Mouse (Mus musculus) kidney, adult 11 months (tissue): ENCODE data around the gene Ninl.

Experiments
- DNase-seq: peaks from one replicate; pipeline ENCODE4 v3.0.0; 2022

The Ninl gene

GRCm38 (mm10) chr2:150997618-150998017 lies 41.6 kb downstream of the Ninl start:
- DNase-seq = no peak

- no peak for DNase-seq
Measured at GRCm38 (mm10) chr2:150995324-150995723, 43.9 kb downstream of the Ninl start.

GRCm38 (mm10) chr2:150991050-150991449 lies 48.1 kb downstream of the Ninl start:
- no peak for DNase-seq

- DNase-seq = no peak
Measured at GRCm38 (mm10) chr2:150990506-150990905, 48.7 kb downstream of the Ninl start.

GRCm38 (mm10) chr2:150985359-150985758 lies 53.8 kb downstream of the Ninl start:
- no peak for DNase-seq

- DNase-seq = no peak
Measured at GRCm38 (mm10) chr2:150982051-150982450, 57.1 kb downstream of the Ninl start.

- no peak for DNase-seq
Measured at GRCm38 (mm10) chr2:150981524-150981923, 57.7 kb downstream of the Ninl start.

GRCm38 (mm10) chr2:150979861-150980620 lies 59.1 kb downstream of the Ninl start:
- no peak for DNase-seq

- no peak for DNase-seq
Measured at GRCm38 (mm10) chr2:150978791-150979190, 60.4 kb downstream of the Ninl start.

GRCm38 (mm10) chr2:150977676-150978075 lies 61.5 kb downstream of the Ninl start:
- DNase-seq = no peak

- no peak for DNase-seq
Measured at GRCm38 (mm10) chr2:150976871-150977270, 62.3 kb downstream of the Ninl start.

GRCm38 (mm10) chr2:150973401-150974115 lies 65.6 kb downstream of the Ninl start:
- no peak for DNase-seq

- no peak for DNase-seq
Measured at GRCm38 (mm10) chr2:150972681-150973080, 66.5 kb downstream of the Ninl start.

- no peak for DNase-seq
Measured at GRCm38 (mm10) chr2:150971856-150972255, 67.3 kb downstream of the Ninl start.

- DNase-seq = no peak
Measured at GRCm38 (mm10) chr2:150969231-150969630, 70.0 kb downstream of the Ninl start.

GRCm38 (mm10) chr2:150967491-150967890 lies 71.7 kb downstream of the Ninl start:
- no peak for DNase-seq

GRCm38 (mm10) chr2:150965951-150966350 lies 73.2 kb downstream of the Ninl start:
- DNase-seq = no peak

GRCm38 (mm10) chr2:150964641-150965040 lies 74.5 kb downstream of the Ninl start:
- DNase-seq = no peak

- no peak for DNase-seq
Measured at GRCm38 (mm10) chr2:150963246-150963645, 75.9 kb downstream of the Ninl start.

- DNase-seq = no peak
Measured at GRCm38 (mm10) chr2:150959521-150959920, 79.7 kb downstream of the Ninl start.

- no peak for DNase-seq
Measured at GRCm38 (mm10) chr2:150955859-150956258, 83.3 kb downstream of the Ninl start.

GRCm38 (mm10) chr2:150951201-150951600 lies 88.0 kb downstream of the Ninl start:
- no peak for DNase-seq

- DNase-seq = no peak
Measured at GRCm38 (mm10) chr2:150950056-150950455, 89.1 kb downstream of the Ninl start.

- DNase-seq = no peak
Measured at GRCm38 (mm10) chr2:150949652-150950051, 89.5 kb downstream of the Ninl start.
